Mouse (Mus musculus) ES-E14 (cell line): ENCODE results near the gene Gm765.

Experiments used
- CHD2 ChIP-seq: IDR thresholded peaks from 2 replicates; pipeline ENCODE4 v1.6.1; 2014; ENCODE audit warnings: mild to moderate bottlenecking, low read depth, low read length, inconsistent platforms
- HCFC1 ChIP-seq: IDR thresholded peaks from 2 replicates; pipeline ENCODE4 v1.6.1; 2012; ENCODE audit warnings: low read length, inconsistent platforms, borderline replicate concordance; ENCODE audit not compliant: insufficient read depth
- MAFK ChIP-seq: IDR thresholded peaks from 2 replicates; pipeline ENCODE4 v1.6.1; 2014; ENCODE audit warnings: mild to moderate bottlenecking, low read depth, low read length, inconsistent platforms; ENCODE audit not compliant: insufficient read depth
- ZC3H11A ChIP-seq: IDR thresholded peaks from 2 replicates; pipeline ENCODE4 v1.6.1; 2012; ENCODE audit warnings: low read depth, mild to moderate bottlenecking, inconsistent platforms, low read length, borderline replicate concordance
- ZNF384 ChIP-seq: IDR thresholded peaks from 2 replicates; pipeline ENCODE4 v1.6.1; 2012; ENCODE audit warnings: low read depth, low read length, inconsistent platforms

DNA sequence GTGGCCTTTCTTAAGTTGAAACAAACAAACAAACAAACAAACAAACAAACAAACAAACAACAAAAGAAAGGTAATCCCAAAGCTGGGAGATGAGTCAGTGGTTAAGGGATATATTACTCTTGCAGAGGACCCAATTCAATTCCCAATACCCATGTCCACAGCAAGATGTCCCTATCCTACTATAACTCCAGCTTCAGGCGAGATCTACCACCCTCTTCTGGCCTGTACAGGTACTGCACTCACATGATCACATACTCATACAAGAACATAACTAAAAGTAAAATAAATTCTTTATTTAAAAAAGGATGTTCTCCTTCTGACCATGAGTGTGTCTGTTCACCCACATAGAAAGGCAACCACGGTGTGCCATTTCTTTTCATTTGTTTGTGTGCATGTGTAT is 79.6 kb downstream of the Gm765 start:
- TF ChIP-seq CHD2 (no peak), ZC3H11A (peak; percentile 62; the same call in 1 of the 2 replicates), ZNF384 (no peak), MAFK (no peak), HCFC1 (no peak)
